Mouse (Mus musculus): ENCODE results near the gene Sec24b. TPM values are rescaled to one million over a fixed set of nuclear protein-coding genes. Genes with fewer than 3 reads are reported as not detected.

Sec24b gene
- total RNA-seq, 2 experiments from 2014 or later, result 49.7 to 51.5 TPM

Other genes with a start within 250 kb of the Sec24b start
- gene Rrh, start 239.0 kb downstream of the Sec24b start, total RNA-seq (2021), result under 1 TPM; 0.13 to 0.96 TPM
- 10 to 100 TPM; 38.8 to 48.7 TPM for gene Gar1, start 230.2 kb downstream of the Sec24b start, total RNA-seq (2021)
- gene Cfi, start 225.7 kb downstream of the Sec24b start, total RNA-seq (2021), result under 1 TPM; 0.12 to 0.75 TPM
- gene Pla2g12a, start 182.9 kb downstream of the Sec24b start, total RNA-seq (2021), result 10 to 100 TPM; 19.0 to 19.4 TPM
- gene Casp6, start 160.1 kb downstream of the Sec24b start, total RNA-seq (2021), result 10 to 100 TPM in 1 of 2 experiments, 1 to 10 TPM in 1; 8.3 to 11.4 TPM
- gene Mcub, start 91.3 kb downstream of the Sec24b start, total RNA-seq (2021), result 1 to 10 TPM; 1.1 to 1.4 TPM
- gene Col25a1, start 69.9 kb upstream of the Sec24b start, total RNA-seq (2021), result 1 to 10 TPM; 4.6 to 5.0 TPM